Mouse (Mus musculus) ES-CJ7 (cell line): ENCODE results near the gene Myt1.

Experiments
- DNase-seq: peaks from one replicate; pipeline ENCODE4 v3.0.0; 2011; ENCODE audit warnings: low read depth, low spot score

Gene Myt1

DNA sequence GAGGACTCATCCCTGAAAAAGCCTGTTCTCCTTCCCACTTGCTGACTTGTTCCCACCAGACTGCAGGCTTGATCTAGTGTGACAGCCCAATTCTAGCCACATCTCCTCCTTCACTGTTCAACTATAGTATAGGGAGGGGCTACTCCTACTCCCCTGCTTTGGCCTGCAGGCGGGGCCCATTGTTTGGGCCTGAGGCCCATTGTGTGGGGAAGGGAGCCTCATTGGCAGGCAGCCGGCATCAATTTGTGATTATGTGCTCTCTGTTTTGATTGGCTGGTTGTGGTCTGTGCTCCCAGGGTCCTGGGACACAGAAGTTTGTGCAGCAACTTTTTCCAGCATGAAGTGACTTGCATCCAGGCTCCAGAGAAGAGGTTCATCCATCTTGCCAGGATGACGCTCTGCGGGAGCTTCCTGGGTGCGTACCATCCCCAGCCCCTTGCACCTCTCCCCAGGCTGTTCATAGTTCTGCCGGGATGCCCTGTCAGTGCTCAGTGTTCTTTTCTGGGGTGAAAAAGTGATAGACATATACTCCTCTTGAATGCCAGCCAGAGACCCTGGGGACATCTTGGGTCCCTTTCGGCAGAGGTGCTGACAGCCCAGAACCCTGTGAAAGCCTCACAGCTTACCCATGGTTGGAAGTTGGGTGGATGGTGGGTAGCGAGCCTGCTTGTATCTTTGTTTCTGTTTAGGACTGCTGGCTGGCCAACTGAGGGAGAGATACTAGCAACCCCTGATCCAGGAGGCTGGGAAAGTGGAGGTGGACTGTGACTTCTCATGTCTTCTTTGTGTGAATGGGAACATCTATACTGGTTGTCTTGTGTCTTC is at the start of gene Myt1:
Gene Myt1, plus strand, starts transcription at position 327 of the 825 bp plus-strand sequence.
- peak; percentile 28 for DNase-seq

DNA sequence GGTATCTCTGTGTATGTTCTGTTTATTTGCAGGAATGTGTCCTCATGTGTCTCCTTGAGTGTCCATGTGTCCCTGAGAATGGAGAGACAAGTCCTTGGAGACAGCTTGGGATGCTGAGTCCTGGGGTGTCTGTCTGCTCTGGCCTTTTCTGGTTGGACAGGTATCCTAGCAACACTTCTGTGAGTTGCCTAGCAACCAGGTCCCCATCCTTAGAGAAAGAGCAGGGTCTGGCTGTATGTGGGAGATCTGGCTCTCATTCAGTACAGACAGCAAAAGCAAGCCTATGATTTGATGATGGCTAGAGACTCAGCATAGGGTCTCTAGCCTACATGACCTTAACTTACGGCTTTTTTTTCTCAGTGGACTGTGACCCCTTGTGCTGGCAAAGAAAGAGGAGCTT is 49.4 kb upstream of the Myt1 start:
- no peak for DNase-seq

DNA sequence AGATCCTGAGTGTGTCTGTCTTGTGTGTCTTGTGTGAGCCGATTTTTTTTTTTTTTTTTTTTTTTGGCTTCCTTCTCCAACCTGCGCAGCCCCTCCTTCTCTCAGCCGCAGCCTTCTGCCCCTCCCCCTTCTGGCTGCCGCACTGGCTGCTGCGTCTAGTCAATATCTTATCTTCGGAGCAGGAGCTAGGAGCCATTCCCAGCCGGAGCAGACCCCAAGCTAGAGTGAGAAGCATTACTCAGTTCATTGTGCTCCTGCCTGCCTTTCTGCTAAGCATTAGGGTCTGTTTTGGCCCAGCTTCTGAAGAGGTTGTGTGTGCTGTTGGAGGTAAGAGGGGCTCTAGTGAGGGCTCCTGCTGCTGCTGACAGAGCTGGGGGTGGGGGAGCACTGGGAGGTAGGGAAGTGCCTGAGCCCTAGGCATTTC is 48.2 kb upstream of the Myt1 start, which contains the start of gene Oprl1:
Gene Oprl1, plus strand, starts transcription at position 114 of the 424 bp plus-strand sequence.
- peak; percentile 45 for DNase-seq

DNA sequence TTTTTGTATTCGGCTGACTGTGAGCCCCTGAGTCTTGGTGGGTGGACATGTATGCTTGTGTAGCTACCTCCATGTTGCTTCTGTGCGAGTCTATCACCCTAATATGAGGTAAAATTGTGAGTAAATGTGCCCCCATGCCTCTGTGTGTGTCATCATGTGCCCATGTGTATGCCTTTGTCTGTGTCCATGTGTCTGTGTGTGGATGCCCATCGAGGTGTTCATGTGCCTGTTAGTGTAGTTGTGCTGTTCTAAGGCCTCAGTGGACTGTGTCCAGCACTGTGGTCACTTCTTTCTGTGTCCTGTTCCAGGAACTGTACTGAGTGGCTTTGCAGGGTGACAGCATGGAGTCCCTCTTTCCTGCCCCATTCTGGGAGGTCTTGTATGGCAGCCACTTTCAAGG is 47.8 kb upstream of the Myt1 start:
- no peak for DNase-seq

DNA sequence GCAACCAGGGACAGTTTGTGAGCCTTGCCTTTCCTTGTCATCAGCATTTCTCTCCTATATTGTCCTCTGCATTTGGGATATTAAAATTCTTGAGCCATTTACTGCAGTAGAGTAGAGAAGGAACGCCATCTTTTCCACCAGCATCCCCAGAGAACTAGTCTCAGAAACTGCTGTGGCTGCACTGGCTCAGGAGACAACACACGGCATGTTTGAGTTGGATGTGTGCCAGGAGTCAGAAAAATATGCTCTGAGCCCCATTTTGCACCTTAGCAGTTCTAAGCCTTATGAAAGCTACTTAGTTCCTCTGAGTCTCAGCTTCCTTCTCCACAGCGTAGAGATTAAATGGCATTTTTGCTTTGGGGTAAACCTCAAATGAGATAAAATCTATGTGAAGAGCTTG is 46.1 kb upstream of the Myt1 start:
- no peak for DNase-seq

DNA sequence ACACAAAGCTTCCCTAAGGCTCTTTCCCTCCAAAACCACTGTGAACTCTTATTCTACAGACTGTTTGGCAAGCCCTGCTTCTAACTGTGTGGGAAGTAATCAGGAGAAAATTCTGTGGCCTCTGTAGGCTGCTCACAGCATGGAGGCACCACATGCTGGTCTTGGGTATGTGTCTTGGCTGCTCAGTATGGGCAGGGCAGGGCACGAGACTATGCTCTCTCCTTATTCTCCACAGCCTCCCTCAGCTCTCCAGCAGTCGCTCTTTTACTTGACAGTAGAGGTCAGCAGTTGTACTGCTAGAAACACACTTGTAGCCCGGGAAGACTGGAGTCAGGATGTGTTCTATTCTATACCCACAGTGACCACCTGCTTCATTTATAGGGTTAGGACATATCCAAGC is 43.1 kb upstream of the Myt1 start:
- no peak for DNase-seq

DNA sequence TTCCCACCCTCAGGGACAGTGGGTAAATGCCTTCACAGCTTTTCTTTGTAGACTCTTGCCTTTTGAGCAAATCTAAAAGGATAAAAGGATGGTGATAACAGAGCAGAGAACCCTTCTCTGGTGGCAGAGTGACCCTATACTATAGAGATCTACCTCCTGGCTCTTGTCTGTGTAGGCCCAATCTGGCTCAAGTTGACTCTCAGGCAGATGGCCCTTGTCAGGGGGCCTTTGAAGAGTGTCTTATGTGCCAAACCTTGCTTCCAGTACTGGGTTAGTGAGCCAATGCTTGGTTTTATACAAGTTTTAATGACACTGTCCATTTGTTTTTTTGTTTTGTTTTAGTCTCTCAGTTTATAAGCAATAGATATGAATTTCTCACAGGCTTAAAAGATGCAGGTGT is 41.9 kb upstream of the Myt1 start:
- no peak for DNase-seq

DNA sequence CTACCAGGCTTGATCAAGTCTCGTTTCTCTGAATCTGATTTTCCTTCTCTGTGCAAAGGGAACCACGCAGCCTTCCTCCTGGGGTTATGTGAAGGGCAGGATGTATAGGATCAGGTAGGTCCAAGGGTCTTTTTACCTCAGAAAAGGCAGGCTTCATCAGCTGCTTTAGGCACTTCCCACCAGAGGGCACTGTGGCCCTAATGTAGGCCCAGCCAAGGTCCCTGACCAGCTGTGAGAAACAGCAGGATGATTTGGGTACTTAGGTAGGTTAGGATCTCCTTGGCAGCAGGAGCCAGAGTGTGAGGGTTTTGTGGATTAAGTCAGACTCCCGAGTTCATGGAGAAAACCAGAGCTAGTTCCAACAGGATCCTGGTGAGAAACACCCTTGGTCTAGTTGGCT is 40.9 kb upstream of the Myt1 start:
- peak; percentile 60 for DNase-seq

DNA sequence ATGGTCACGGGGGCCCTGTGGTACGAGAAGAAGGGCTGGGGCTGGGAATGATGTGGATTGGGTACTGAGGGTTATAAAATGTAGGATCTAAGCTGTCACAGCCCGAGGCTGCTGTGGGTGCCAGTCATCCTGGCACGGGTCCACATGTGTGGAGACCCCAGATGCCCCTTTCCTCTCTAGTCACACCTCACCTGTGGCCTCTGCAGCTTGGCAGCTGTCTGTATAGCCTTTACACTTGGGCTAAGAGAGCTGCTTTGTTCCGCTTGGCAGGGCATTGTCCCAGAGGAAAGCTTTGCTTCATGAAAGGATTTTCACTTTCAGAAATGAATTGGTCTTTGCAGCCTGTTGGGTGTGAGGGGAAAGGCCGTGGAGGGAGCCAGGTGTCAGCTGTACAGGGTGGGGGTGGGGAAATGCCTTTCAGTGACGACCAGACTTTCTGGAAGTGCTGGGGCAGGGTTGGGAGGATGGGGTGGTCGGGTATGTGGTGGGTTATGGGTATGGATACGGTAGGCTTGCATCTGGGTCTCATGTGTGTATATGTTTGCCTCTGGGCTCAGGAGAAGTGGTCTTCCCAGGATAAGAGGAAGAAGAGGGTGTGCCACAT is 35.4 kb upstream of the Myt1 start:
- no peak for DNase-seq

DNA sequence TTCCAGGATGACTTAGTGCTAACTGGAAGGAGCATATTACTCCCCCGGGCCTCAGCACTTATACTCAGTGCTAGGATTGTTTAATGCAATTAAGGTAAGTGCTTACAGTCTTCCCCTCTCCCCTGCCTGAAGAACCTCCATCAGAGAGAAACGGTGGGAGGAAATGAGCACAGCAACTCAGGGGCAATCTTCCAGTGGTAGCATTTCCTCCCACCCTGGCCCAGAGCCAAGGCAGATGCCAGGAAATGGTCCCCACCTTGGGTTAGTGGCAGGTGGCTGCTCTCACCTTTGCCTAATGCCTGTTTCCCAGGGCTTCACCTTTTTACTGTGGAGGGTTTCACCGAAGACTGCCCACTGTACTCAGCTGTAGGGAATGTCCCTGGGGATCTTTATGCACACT is 33.1 kb upstream of the Myt1 start:
- no peak for DNase-seq

DNA sequence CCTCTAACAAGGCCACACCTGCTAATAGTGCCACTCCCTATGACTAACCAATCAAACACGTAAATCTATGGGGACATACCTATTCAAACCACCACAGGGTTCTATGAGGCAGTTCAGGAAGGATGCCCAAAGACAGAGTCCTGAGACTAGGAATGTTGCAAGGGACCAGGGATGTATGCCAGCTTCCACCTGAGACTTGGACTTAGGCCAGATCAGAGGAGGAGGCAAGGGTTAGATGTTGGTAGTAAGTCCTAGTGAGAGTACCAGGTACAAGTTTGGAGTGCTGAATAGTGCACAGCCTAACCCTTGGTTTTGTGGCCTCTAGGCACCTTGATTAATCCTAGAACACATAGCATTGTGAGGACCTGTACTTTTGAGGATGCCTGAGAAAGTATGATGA is 10.5 kb upstream of the Myt1 start:
- no peak for DNase-seq

DNA sequence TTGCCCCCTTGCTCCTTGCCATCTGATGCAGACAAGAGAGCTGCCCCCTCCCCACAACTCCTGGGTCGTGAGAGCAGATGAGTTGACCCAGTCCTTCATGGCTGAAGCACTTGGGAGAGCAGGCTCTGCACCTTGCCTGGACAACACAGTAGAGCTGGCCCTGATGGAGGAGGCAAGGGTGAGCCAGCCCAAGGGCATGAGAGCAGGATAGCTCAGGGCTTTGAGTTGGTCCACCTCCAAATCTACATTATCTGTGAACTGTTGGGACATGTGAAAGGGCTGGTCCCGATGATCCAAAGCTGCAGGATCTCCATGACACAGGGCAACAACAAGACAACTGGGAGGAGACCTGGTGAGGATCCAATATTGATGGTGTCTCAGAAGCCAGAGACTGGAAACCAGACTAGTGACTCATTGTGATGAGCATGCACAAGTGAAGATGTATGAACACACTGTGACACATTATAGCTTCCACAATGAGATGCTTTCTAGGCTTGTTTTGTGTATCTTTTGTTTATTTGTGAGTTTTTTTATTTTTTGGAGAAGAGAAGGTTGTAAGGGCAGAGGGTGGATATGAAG is 4.9 kb upstream of the Myt1 start:
- DNase-seq = no peak

DNA sequence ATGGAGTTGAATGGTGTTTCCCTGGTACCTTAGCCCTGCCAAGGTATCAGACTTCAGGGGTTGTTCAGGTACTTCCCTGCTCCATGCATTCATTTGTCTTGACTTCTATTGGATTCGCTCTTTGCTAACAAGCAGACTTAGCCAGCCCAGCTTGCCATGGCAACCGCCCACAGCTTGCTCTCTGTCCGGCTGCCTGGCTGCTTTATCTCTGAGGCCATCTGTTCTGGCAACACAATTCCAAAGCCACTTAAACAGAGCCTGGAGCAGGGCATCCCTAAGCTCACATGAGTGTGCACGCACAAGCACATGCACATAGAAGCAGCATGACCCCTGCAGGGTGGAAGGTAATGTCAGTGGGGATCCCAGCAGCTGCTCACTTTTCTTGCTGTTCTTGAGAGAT is 4.1 kb upstream of the Myt1 start:
- no peak for DNase-seq

DNA sequence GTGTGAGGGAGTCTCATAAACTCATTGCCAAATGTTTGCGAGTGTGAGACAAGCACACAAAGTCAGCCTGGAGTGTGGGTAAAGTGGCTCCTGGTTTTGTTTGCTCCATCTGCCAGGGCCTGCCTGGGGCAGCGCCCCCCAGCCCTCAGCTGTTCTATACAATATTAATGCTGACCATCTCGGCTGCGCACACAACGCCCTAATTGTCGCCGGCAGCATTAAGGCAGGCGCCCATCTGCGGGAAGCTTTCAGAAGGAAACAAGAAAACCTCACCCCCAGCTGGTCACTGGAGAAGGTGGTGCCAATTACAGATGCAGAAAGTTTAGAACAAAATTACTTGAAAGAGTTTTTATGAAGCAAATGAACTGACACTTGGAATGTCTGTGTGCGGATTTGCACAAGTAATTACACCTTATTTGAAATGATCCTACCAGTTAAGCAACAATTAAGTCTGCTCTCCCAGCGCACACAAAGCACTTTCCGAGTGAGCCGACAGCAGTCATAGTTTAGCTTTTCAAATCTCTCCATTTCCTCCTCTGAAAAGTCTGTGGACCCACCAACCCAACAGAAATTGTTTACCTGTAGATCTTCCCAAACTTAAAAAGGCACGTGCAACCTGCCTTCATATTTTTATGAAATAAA is 875 bp downstream of the Myt1 start:
- no peak for DNase-seq

DNA sequence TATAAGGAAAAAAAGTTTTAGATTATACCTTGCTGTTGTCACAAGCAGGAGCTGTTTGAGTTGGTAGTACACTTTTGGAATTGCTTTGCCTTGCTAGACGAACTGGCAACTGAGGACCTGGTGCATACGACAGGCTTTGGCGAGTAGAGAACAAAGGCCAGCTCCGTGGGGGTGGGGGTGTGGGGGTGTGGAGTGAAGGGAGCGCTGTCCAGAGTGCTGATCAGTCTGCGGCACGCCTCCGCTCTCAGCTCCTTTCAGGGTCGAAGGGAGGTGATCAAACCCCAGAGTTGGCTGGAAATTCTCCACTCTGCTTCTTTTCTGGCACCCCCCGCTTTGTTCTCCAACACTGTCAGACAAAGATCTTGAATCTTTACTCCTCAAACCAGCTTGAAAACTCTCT is 1.5 kb downstream of the Myt1 start:
- DNase-seq = peak; percentile 69

DNA sequence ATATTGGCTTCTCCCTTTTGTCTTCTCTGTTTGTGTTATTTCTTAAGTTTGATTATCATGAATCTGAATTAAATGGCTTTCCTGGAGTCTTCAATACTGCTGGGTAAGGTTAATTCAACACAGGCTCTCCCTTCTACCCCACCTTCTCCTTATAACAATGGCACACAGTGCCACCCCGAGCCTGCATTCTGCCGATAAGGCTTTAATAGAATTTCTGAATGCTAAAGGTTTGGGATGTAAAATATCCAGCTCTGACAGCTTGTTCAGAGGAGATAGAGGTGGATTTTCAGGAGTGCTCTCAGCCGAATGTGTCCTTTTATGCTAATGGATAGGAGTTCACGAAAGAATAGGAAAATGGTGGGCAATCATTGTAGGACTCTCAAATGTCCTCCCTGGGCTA is 2.1 kb downstream of the Myt1 start:
- no peak for DNase-seq

DNA sequence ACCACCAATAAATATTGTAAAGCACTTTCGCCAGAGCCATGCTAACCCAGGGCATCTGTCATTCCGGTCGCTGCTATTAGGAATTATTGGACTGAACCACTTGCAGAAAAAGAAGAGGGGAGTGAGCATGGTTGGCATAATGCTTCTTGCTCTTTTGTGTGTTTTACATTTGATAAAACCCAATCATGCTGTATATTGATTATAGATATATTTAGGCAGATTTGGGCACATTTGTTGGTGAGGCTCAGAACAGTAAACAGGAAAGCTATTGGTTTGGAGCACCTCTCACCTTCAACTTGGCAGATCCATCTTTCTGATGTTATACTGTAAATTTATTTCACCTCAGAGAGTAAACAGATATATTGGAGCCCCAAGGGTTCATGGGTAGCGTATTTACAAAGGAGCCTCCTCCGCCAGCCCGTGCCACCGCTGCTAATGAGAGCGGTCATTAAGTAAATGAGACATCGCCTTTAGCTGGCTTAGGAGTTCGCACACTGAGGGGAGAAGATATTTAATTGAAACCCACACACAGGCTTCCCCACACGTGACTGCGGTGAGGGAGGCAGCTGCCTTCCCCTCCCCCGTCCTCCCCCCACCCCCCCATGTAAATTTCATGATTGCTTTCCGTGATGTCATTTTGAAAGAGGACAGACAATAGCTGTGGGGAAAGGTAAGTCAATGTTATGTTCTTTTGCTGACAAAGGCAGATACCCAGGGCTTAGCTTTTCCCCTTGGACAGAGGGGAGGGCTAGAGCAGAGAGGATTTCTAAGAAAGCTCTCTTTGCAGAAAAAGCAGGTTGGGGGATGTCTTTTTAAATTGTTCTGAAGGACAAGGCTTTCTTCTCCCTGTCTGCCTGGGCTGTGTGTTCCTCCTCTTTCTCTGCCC is 3.8 kb downstream of the Myt1 start:
- DNase-seq = no peak

DNA sequence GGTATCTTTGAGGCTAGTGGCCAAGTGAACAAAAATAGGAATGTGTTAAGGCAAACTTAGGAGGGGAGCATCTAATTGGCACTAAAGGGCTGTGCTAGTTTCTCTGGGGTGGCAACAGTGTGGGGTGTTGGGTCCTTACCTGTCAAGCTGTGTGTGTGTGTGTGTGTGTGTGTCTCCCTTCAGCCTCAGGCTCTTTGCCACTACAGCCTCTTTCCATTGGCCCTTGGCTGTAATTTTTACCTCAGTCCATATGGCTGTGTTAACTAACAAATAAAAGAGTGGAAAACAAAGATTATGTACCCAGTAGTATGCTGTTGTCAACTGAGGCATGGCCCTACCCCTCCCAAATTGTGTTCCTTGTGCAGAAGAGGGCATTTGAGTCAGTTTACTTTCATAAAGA is 5.3 kb downstream of the Myt1 start:
- no peak for DNase-seq

DNA sequence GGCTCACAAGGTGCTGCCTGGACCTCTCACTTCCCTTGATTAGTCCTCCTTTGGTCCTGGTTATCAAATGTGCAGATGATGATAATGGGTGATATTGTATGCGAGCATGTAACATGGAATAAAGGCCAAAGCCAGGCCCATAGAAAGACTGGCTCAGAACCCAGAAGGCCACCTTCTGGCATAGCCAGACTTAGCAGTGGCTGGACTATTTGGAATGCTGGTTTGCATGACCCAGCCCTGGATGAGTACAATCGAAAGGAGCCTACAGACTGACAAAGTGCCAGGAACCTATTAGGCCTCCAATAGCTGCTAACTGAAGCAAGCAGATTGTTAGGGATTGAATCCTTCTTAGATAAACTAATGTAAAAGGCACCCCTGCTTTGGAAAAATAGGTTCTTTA is 6.3 kb downstream of the Myt1 start:
- DNase-seq = no peak

DNA sequence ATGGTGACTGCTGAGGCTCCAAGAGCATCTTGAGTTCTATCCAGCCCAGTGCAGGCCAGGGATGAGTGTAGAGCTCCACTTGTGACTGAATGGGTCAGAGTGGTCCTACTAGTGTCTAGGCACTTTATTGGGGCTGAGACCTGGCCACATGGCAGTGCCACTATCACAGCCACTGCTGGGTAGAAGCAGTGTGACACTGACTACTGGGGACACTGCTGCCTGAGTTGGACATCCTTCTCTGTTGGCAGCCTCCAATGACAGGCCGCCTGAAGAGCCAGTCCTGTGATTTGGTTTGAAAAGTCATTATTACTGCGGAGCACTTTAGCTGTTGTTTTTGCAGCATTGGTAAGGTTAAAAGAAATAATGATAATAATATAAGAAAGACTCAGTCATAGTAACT is 10.1 kb downstream of the Myt1 start:
- no peak for DNase-seq

DNA sequence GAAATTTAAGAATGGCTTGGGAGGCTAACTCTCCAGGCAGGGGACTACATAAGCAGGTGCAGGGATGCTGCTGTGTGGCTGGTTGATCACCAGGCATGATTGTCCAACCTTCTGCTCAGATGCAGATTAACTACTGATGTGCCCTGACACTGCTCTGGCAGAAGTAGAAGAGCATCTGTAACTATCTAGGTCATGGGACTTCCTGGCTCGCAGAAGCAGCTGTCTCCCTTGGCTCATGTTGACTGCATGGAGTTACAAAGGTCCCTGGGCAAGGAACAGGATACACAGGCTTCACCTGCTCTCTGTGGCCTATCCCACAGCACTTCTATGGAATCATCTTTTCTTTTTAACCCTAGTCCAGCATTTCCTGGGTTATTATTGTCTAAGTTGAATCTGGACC is 12.7 kb downstream of the Myt1 start:
- no peak for DNase-seq

DNA sequence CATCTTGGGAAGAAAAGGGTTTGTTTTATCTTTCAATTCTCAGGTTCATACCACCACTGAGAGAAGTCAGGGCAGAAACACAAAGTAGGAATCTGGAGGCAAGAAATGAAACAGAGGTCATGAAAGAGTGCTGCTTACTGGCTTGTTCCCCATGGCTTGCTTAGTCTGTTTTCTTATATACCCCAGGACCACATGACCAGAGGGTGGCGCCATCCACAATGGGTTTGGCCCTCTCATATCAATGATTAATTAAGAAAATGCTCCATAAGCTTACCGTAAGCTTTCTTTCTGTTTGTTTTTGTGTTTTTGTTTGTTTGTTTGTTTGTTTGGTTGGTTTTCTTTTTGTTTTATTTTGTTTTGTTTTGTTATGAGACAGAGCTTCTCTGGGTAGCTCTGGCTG is 14.6 kb downstream of the Myt1 start:
- DNase-seq = peak; percentile 11
